Mouse (Mus musculus): ENCODE data around the gene Efna2. TPM values are rescaled to one million over a fixed set of nuclear protein-coding genes. Genes with fewer than 3 reads are reported as not detected.

Efna2 gene
- polyA plus RNA-seq, 1 experiment, result 57.2 TPM

GRCm38 (mm10) chr10:80227166-80227539 lies 47.9 kb downstream of the Efna2 start:
- TF ChIP-seq CTCF (IDR thresholded peaks at IDR 0.05; ENCODE audit: borderline replicate concordance, extremely low read depth, insufficient read depth, insufficient read length), result no peak
- no peak for TF ChIP-seq POLR2A (IDR thresholded peaks at IDR 0.05; ENCODE audit: borderline replicate concordance, extremely low read depth, insufficient read depth, insufficient read length, poor library complexity, severe bottlenecking)
- DNase-seq (ENCODE audit: low read depth), result no peak

GRCm38 (mm10) chr10:80227877-80228775 lies 48.8 kb downstream of the Efna2 start:
- TF ChIP-seq POLR2A (IDR thresholded peaks at IDR 0.05; ENCODE audit: borderline replicate concordance, extremely low read depth, insufficient read depth, insufficient read length, poor library complexity, severe bottlenecking) (no peak), CTCF (IDR thresholded peaks at IDR 0.05; ENCODE audit: borderline replicate concordance, extremely low read depth, insufficient read depth, insufficient read length) (no peak)
- peak; percentile 63 for DNase-seq (ENCODE audit: low read depth)

- no peak for TF ChIP-seq CTCF (IDR thresholded peaks at IDR 0.05; ENCODE audit: borderline replicate concordance, extremely low read depth, insufficient read depth, insufficient read length)
- TF ChIP-seq POLR2A (IDR thresholded peaks at IDR 0.05; ENCODE audit: borderline replicate concordance, extremely low read depth, insufficient read depth, insufficient read length, poor library complexity, severe bottlenecking), result no peak
- DNase-seq (ENCODE audit: low read depth), result no peak
Observed at GRCm38 (mm10) chr10:80236145-80236825, 57.0 kb downstream of the Efna2 start.

GRCm38 (mm10) chr10:80237020-80237419 lies 57.7 kb downstream of the Efna2 start:
- DNase-seq (ENCODE audit: low read depth), result no peak
- TF ChIP-seq CTCF (IDR thresholded peaks at IDR 0.05; ENCODE audit: borderline replicate concordance, extremely low read depth, insufficient read depth, insufficient read length) (no peak), POLR2A (IDR thresholded peaks at IDR 0.05; ENCODE audit: borderline replicate concordance, extremely low read depth, insufficient read depth, insufficient read length, poor library complexity, severe bottlenecking) (no peak)

GRCm38 (mm10) chr10:80238306-80238705 lies 59.0 kb downstream of the Efna2 start:
- no peak for DNase-seq (ENCODE audit: low read depth)
- TF ChIP-seq CTCF (IDR thresholded peaks at IDR 0.05; ENCODE audit: borderline replicate concordance, extremely low read depth, insufficient read depth, insufficient read length), result no peak
- TF ChIP-seq POLR2A (IDR thresholded peaks at IDR 0.05; ENCODE audit: borderline replicate concordance, extremely low read depth, insufficient read depth, insufficient read length, poor library complexity, severe bottlenecking), result no peak

Other genes with a start within 250 kb of the Efna2 start
- 59.7 and 74.1 TPM in 2 replicates for gene Wdr18, start 219.3 kb upstream of the Efna2 start, polyA plus RNA-seq (2012; rRNA removed)
- 0.20 and 0.38 TPM in 2 replicates for gene Grin3b, start 208.8 kb upstream of the Efna2 start, polyA plus RNA-seq (2012; rRNA removed)
- gene Tmem259, start 195.2 kb upstream of the Efna2 start, polyA plus RNA-seq (2012; rRNA removed), result 221 and 337 TPM in 2 replicates
- gene Cnn2, start 190.9 kb upstream of the Efna2 start, polyA plus RNA-seq (2012; rRNA removed), result 21.2 and 30.7 TPM in 2 replicates
- 12.2 and 12.7 TPM in 2 replicates for gene Abca7, start 183.0 kb upstream of the Efna2 start, polyA plus RNA-seq (2012; rRNA removed)
- 3.4 and 3.8 TPM in 2 replicates for gene Arhgap45, start 162.8 kb upstream of the Efna2 start, polyA plus RNA-seq (2012; rRNA removed)
- gene Polr2e, start 139.7 kb upstream of the Efna2 start, polyA plus RNA-seq (2012; rRNA removed), result 216 and 272 TPM in 2 replicates
- 376 and 484 TPM in 2 replicates for gene Gpx4, start 132.3 kb upstream of the Efna2 start, polyA plus RNA-seq (2012; rRNA removed)
- gene Sbno2, start 73.9 kb upstream of the Efna2 start, polyA plus RNA-seq (2012; rRNA removed), result 30.2 and 31.1 TPM in 2 replicates
- gene Stk11, start 63.7 kb upstream of the Efna2 start, polyA plus RNA-seq (2012; rRNA removed), result 112 and 127 TPM in 2 replicates
- 445 and 501 TPM in 2 replicates for gene Atp5d, start 40.9 kb upstream of the Efna2 start, polyA plus RNA-seq (2012; rRNA removed)
- 152 and 242 TPM in 2 replicates for gene Cbarp, start 38.6 kb upstream of the Efna2 start, polyA plus RNA-seq (2012; rRNA removed)
- gene Midn, start 31.2 kb upstream of the Efna2 start, polyA plus RNA-seq (2012; rRNA removed), result 177 and 213 TPM in 2 replicates
- gene Cirbp, start 13.5 kb upstream of the Efna2 start, polyA plus RNA-seq (2012; rRNA removed), result 381 and 490 TPM in 2 replicates
- gene 1600002K03Rik, start 6.5 kb upstream of the Efna2 start, polyA plus RNA-seq (2012; rRNA removed), result 18.5 and 21.2 TPM in 2 replicates
- gene Mum1, start 47.0 kb downstream of the Efna2 start, polyA plus RNA-seq (2012; rRNA removed), result 59.1 and 61.2 TPM in 2 replicates
- 272 and 426 TPM in 2 replicates for gene Ndufs7, start 69.6 kb downstream of the Efna2 start, polyA plus RNA-seq (2012; rRNA removed)
- gene Gamt, start 81.5 kb downstream of the Efna2 start, polyA plus RNA-seq (2012; rRNA removed), result 15.3 and 19.8 TPM in 2 replicates
- gene Dazap1, start 82.0 kb downstream of the Efna2 start, polyA plus RNA-seq (2012; rRNA removed), result 158 and 207 TPM in 2 replicates
- gene Rps15, start 113.0 kb downstream of the Efna2 start, polyA plus RNA-seq (2012; rRNA removed), result 2,157 and 2,683 TPM in 2 replicates
- gene Apc2, start 116.5 kb downstream of the Efna2 start, polyA plus RNA-seq (2012; rRNA removed), result 189 and 292 TPM in 2 replicates
- gene 2310011J03Rik, start 141.1 kb downstream of the Efna2 start, polyA plus RNA-seq (2012; rRNA removed), result 22.5 and 32.9 TPM in 2 replicates
- gene Pcsk4, start 150.0 kb downstream of the Efna2 start, polyA plus RNA-seq (2012; rRNA removed), result 4.5 and 6.0 TPM in 2 replicates
- 1.7 and 4.6 TPM in 2 replicates for gene Reep6, start 150.5 kb downstream of the Efna2 start, polyA plus RNA-seq (2012; rRNA removed)
- 1.4 and 1.5 TPM in 2 replicates for gene Adamtsl5, start 168.9 kb downstream of the Efna2 start, polyA plus RNA-seq (2012; rRNA removed)
- 3.9 and 4.7 TPM in 2 replicates for gene Plk5, start 177.0 kb downstream of the Efna2 start, polyA plus RNA-seq (2012; rRNA removed)
- gene Mex3d, start 208.2 kb downstream of the Efna2 start, polyA plus RNA-seq (2012; rRNA removed), result 112 and 115 TPM in 2 replicates
- gene Mbd3, start 220.1 kb downstream of the Efna2 start, polyA plus RNA-seq (2012; rRNA removed), result 265 and 292 TPM in 2 replicates
- gene Uqcr11, start 227.3 kb downstream of the Efna2 start, polyA plus RNA-seq (2012; rRNA removed), result 597 and 852 TPM in 2 replicates